Mouse (Mus musculus) lung, adult 2 months (tissue): ENCODE data around the gene Usf2.

Experiments
- CTCF ChIP-seq: fragments of 200-500 bp; IDR thresholded peaks from 2 replicates; pipeline ENCODE4 v1.5.1; 2011; ENCODE audit warnings: mild to moderate bottlenecking, low read length, control low read depth; ENCODE audit not compliant: insufficient read depth
- POLR2A ChIP-seq: fragments of 200-500 bp; IDR thresholded peaks from 2 replicates; pipeline ENCODE4 v1.6.1; 2011; ENCODE audit warnings: low read depth, mild to moderate bottlenecking, control low read depth, low read length, borderline replicate concordance; ENCODE audit errors: extremely low read depth

GRCm38 (mm10) chr7:30959786-30960349 lies 3.3 kb upstream of the Usf2 start:
- TF ChIP-seq CTCF (no peak), POLR2A (peak; percentile 47; the same call in 1 of the 2 replicates)
